Mouse (Mus musculus) embryonic facial prominence, embryonic 15.5 days (tissue): Measurements from ENCODE around the gene A230050P20Rik. TPM values are rescaled to one million over a fixed set of nuclear protein-coding genes. Genes with fewer than 3 reads are reported as not detected.
"Not testable (repeated sequence)": the region's sequence is repeated elsewhere in the genome, so short reads cannot be mapped to it uniquely, and the experiment has no call there.

Source experiments
- ATAC-seq: fragments of 200-750 bp; cut with Nextera tagmentation; 2 replicates; pipeline ENCODE4 v1.8.0; 2017; ENCODE audit warnings: low read depth, moderate TSS enrichment; ENCODE audit not compliant: insufficient number of reproducible peaks, low FRiP score, low TSS enrichment
- H3K27ac ChIP-seq: fragments of 300-500 bp; sonication (generic); replicated peaks from 2 replicates; pipeline ENCODE4 v1.5.1; 2015; ENCODE audit warnings: mild to moderate bottlenecking, inconsistent platforms
- H3K27me3 ChIP-seq: fragments of 300-500 bp; sonication (generic); 2 replicates; pipeline ENCODE4 v1.6.1; 2015; ENCODE audit warnings: inconsistent platforms
- H3K36me3 ChIP-seq: fragments of 300-500 bp; sonication (generic); 2 replicates; pipeline ENCODE4 v1.6.1; 2015; ENCODE audit warnings: mild to moderate bottlenecking, inconsistent platforms
- H3K4me1 ChIP-seq: fragments of 300-500 bp; sonication (generic); 2 replicates; pipeline ENCODE4 v1.6.1; 2015; ENCODE audit warnings: inconsistent platforms
- H3K4me2 ChIP-seq: fragments of 300-500 bp; sonication (generic); replicated peaks from 2 replicates; pipeline ENCODE4 v1.6.1; 2015; ENCODE audit warnings: mild to moderate bottlenecking, inconsistent platforms
- H3K4me3 ChIP-seq: fragments of 300-500 bp; sonication (generic); replicated peaks from 2 replicates; pipeline ENCODE4 v1.5.1; 2015; ENCODE audit warnings: mild to moderate bottlenecking, inconsistent platforms
- H3K9ac ChIP-seq: fragments of 300-500 bp; sonication (generic); 2 replicates; pipeline ENCODE4 v1.6.1; 2015; ENCODE audit warnings: inconsistent platforms
- H3K9me3 ChIP-seq: fragments of 300-500 bp; sonication (generic); replicated peaks from 2 replicates; pipeline ENCODE4 v1.6.1; 2016; ENCODE audit warnings: inconsistent platforms
- WGBS: fragments of 180-500 bp; shearing (Covaris S2); methylation state at CpG from one replicate; pipeline ENCODE4 v1.1.7; 2015; 5-methylcytosine and 5-hydroxymethylcytosine counted together
- polyA plus RNA-seq: library from polyadenylated mRNA; unstranded; fragments of >200 nt; fragmentation: Nextera tagmentation; extraction: Ambion mirVana; gene quantifications from 2 replicates; pipeline ENCODE4 v1.2.1, GENCODE M21; 2015

The A230050P20Rik gene
- 16.5 and 18.4 TPM in 2 replicates for polyA plus RNA-seq

- H3K4me1 ChIP-seq, result peaks cover 10% of the 10 kb centered on the region; the same call in 1 of the 2 replicates
- WGBS, result 6% methylated on average over 52 of the region's 53 CpGs
- H3K4me2 ChIP-seq, result peak within 1 kb of the TSS; percentile 72
- H3K27me3 ChIP-seq, result peaks cover 44% of the 10 kb centered on the region
- H3K36me3 ChIP-seq, result no peaks in the 10 kb centered on the region
- H3K9me3 ChIP-seq, result no peaks in the 10 kb centered on the region
- H3K27ac ChIP-seq, result no peak within 1 kb of the TSS
- H3K4me3 ChIP-seq, result peak within 1 kb of the TSS; percentile 52
- ATAC-seq, result peak; percentile 41; the same call in 1 of the 2 replicates
- peak within 1 kb of the TSS; percentile 49 for H3K9ac ChIP-seq
Measured at GRCm38 (mm10) chr9:20868448-20869001, at the start of gene A230050P20Rik. Gene A230050P20Rik (plus strand): TSS chr9:20868642.

GRCm38 (mm10) chr9:20820001-20820400, 48.4 kb upstream of the A230050P20Rik start:
- peaks cover 2% of the 10 kb centered on the region for H3K4me1 ChIP-seq
- no peak overlapping the region for H3K27ac ChIP-seq
- 69% methylated on average over 5 of the region's 5 CpGs for WGBS
- no peak for ATAC-seq
- H3K27me3 ChIP-seq, result peaks cover under 1% of the 10 kb centered on the region; the same call in 1 of the 2 replicates
- H3K9ac ChIP-seq, result no peak overlapping the region
- no peak overlapping the region for H3K4me2 ChIP-seq
- H3K9me3 ChIP-seq, result no peaks in the 10 kb centered on the region
- no peak overlapping the region for H3K4me3 ChIP-seq
- H3K36me3 ChIP-seq, result no peaks in the 10 kb centered on the region

- Histone ChIP-seq H3K4me1 (no peaks in the 10 kb centered on the region), H3K9ac (no peak overlapping the region), H3K4me3 (no peak overlapping the region), H3K4me2 (no peak overlapping the region), H3K36me3 (no peaks in the 10 kb centered on the region), H3K27ac (no peak overlapping the region), H3K9me3 (no peaks in the 10 kb centered on the region), H3K27me3 (no peaks in the 10 kb centered on the region; the same call in 1 of the 2 replicates)
- WGBS, result 78% methylated on average over 3 of the region's 3 CpGs
- no peak for ATAC-seq
Measured at GRCm38 (mm10) chr9:20822821-20823220, 45.6 kb upstream of the A230050P20Rik start.

GRCm38 (mm10) chr9:20825781-20826180, 42.7 kb upstream of the A230050P20Rik start:
- peaks cover 10% of the 10 kb centered on the region for H3K4me1 ChIP-seq
- no peaks in the 10 kb centered on the region for H3K36me3 ChIP-seq
- H3K27ac ChIP-seq, result no peak overlapping the region
- H3K27me3 ChIP-seq, result no peaks in the 10 kb centered on the region; the same call in 1 of the 2 replicates
- no peak for ATAC-seq
- no peak overlapping the region for H3K4me3 ChIP-seq
- H3K4me2 ChIP-seq, result no peak overlapping the region
- H3K9me3 ChIP-seq, result no peaks in the 10 kb centered on the region
- 55% methylated on average over 5 of the region's 5 CpGs for WGBS
- H3K9ac ChIP-seq, result no peak overlapping the region

GRCm38 (mm10) chr9:20828127-20828526, 40.3 kb upstream of the A230050P20Rik start:
- Histone ChIP-seq H3K36me3 (no peaks in the 10 kb centered on the region), H3K27me3 (no peaks in the 10 kb centered on the region; the same call in 1 of the 2 replicates), H3K4me1 (peaks cover 11% of the 10 kb centered on the region), H3K4me2 (no peak overlapping the region), H3K9me3 (no peaks in the 10 kb centered on the region), H3K4me3 (no peak overlapping the region), H3K9ac (no peak overlapping the region), H3K27ac (no peak overlapping the region)
- ATAC-seq, result no peak
- 97% methylated on average over 1 of the region's 1 CpGs for WGBS

- Histone ChIP-seq H3K4me3 (no peak overlapping the region), H3K36me3 (no peaks in the 10 kb centered on the region), H3K9ac (no peak overlapping the region), H3K27ac (peak overlapping the region; percentile 60; the same call in 1 of the 2 replicates), H3K9me3 (no peaks in the 10 kb centered on the region), H3K4me2 (peak overlapping the region; percentile 30), H3K27me3 (peaks cover 7% of the 10 kb centered on the region; the same call in 1 of the 2 replicates), H3K4me1 (peaks cover 11% of the 10 kb centered on the region)
- ATAC-seq, result peak; percentile 90
- WGBS, result 15% methylated on average over 19 of the region's 19 CpGs
Measured at GRCm38 (mm10) chr9:20830901-20831643, 37.4 kb upstream of the A230050P20Rik start.

GRCm38 (mm10) chr9:20834881-20835280, 33.6 kb upstream of the A230050P20Rik start:
- Histone ChIP-seq H3K27me3 (peaks cover 7% of the 10 kb centered on the region; the same call in 1 of the 2 replicates), H3K4me2 (no peak overlapping the region), H3K9me3 (no peaks in the 10 kb centered on the region), H3K4me1 (peaks cover 10% of the 10 kb centered on the region), H3K27ac (no peak overlapping the region), H3K9ac (no peak overlapping the region), H3K36me3 (no peaks in the 10 kb centered on the region), H3K4me3 (no peak overlapping the region)
- ATAC-seq, result no peak
- 79% methylated on average over 1 of the region's 1 CpGs for WGBS

GRCm38 (mm10) chr9:20835431-20835954, 32.9 kb upstream of the A230050P20Rik start:
- ATAC-seq, H3K27me3 ChIP-seq, H3K36me3 ChIP-seq, H3K4me1 ChIP-seq, H3K9ac ChIP-seq, H3K4me2 ChIP-seq, H3K9me3 ChIP-seq, H3K4me3 ChIP-seq, H3K27ac ChIP-seq: not testable (repeated sequence)
- WGBS, result 89% methylated on average over 11 of the region's 11 CpGs

- H3K9ac ChIP-seq, result no peak overlapping the region
- H3K27ac ChIP-seq, result no peak overlapping the region
- peaks cover 7% of the 10 kb centered on the region; the same call in 1 of the 2 replicates for H3K27me3 ChIP-seq
- H3K4me2 ChIP-seq, result no peak overlapping the region
- H3K4me3 ChIP-seq, result no peak overlapping the region
- ATAC-seq, result no peak
- no peaks in the 10 kb centered on the region for H3K4me1 ChIP-seq
- H3K36me3 ChIP-seq, result no peaks in the 10 kb centered on the region
- H3K9me3 ChIP-seq, result no peaks in the 10 kb centered on the region
- 70% methylated on average over 9 of the region's 9 CpGs for WGBS
Measured at GRCm38 (mm10) chr9:20837184-20837947, 31.1 kb upstream of the A230050P20Rik start.

- no peak overlapping the region for H3K27ac ChIP-seq
- 51% methylated on average over 6 of the region's 6 CpGs for WGBS
- no peak overlapping the region for H3K4me2 ChIP-seq
- no peaks in the 10 kb centered on the region for H3K27me3 ChIP-seq
- no peaks in the 10 kb centered on the region for H3K4me1 ChIP-seq
- H3K36me3 ChIP-seq, result no peaks in the 10 kb centered on the region
- H3K9ac ChIP-seq, result no peak overlapping the region
- no peaks in the 10 kb centered on the region for H3K9me3 ChIP-seq
- no peak overlapping the region for H3K4me3 ChIP-seq
- no peak for ATAC-seq
Measured at GRCm38 (mm10) chr9:20838931-20839330, 29.5 kb upstream of the A230050P20Rik start.

GRCm38 (mm10) chr9:20842211-20842610, 26.2 kb upstream of the A230050P20Rik start:
- ATAC-seq, result no peak
- no peaks in the 10 kb centered on the region for H3K36me3 ChIP-seq
- 57% methylated on average over 4 of the region's 4 CpGs for whole genome bisulfite sequencing
- no peaks in the 10 kb centered on the region for H3K9me3 ChIP-seq
- no peaks in the 10 kb centered on the region for H3K27me3 ChIP-seq
- H3K4me2 ChIP-seq, result no peak overlapping the region
- no peak overlapping the region for H3K27ac ChIP-seq
- no peak overlapping the region for H3K9ac ChIP-seq
- H3K4me3 ChIP-seq, result no peak overlapping the region
- no peaks in the 10 kb centered on the region for H3K4me1 ChIP-seq
